Mouse (Mus musculus): ENCODE data around the gene Fer1l4. TPM values are rescaled to one million over a fixed set of nuclear protein-coding genes. Genes with fewer than 3 reads are reported as not detected.
A peak's percentile ranks its signal among the peaks of the same experiment; 100 is the strongest.

Fer1l4 gene
- total and polyA plus RNA-seq, 3 experiments, result not detected

- DNase-seq (ENCODE audit: extremely low read depth), result no peak
These were observed 78.5 kb downstream of the Fer1l4 start for GRCm38 (mm10) chr2:155974087-155974731.

DNA sequence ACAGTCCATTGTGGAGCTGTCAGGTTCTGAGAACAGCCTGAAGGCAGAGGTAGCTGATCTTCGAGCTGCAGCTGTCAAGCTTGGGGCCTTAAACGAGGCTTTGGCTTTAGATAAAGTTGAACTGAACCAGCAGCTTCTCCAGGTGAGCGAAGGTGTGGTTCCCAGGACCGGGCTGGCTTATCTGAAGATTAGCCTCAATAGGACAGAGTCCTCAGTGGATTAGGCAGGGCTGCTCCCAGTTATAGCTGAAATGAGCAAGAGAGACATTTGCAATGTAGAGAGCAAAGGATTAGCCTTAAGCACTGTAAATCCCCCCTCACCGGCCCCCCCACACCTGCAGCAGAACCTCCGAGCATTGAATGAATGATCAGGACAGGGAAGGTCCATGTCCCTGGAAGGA, 79.4 kb downstream of the Fer1l4 start:
- TF ChIP-seq ZKSCAN1 (IDR thresholded peaks at IDR 0.05; ENCODE audit: borderline replicate concordance, low read depth, low read length) (no peak), MYC (IDR thresholded peaks at IDR 0.05; ENCODE audit: low read depth, low read length) (no peak), EP300 (IDR thresholded peaks at IDR 0.05; ENCODE audit: low read length) (no peak), ZC3H11A (IDR thresholded peaks at IDR 0.05; ENCODE audit: low read depth, low read length) (no peak)
- no peak overlapping the region for H3K9ac ChIP-seq (ENCODE audit: insufficient read depth, low read depth)
- H3K27me3 ChIP-seq (replicated peaks), result no peaks in the 10 kb centered on the region
- peaks cover 0 to 38% of the 10 kb centered on the region in 2 experiments; a peak in 2 of 4 replicates for H3K4me1 ChIP-seq (ENCODE audit: control insufficient read depth in 1 of 2, insufficient read depth in 2 of 2)
- H3K9me3 ChIP-seq (replicated peaks; ENCODE audit: low read length), result no peaks in the 10 kb centered on the region
- in situ Hi-C loops (cut with MboI; ENCODE audit: low pct_ligation_motif_present, low pct_unique_long_range_greater_than_20kb, low sequenced_read_pairs), result no loop called here
- DNase-seq (ENCODE audit: extremely low read depth), result no peak
- no peak overlapping the region for H3K4me3 ChIP-seq (replicated peaks in 1 of 3; ENCODE audit: low read depth in 2 of 3, low read length in 2 of 3, poor library complexity in 1 of 3)
- H3K27ac ChIP-seq (ENCODE audit: insufficient read depth, low read depth), result no peak overlapping the region
- H3K36me3 ChIP-seq (replicated peaks in 1 of 2; ENCODE audit: control insufficient read depth in 1 of 2, insufficient read depth in 1 of 2, low read length in 1 of 2), result peaks cover 64 to 82% of the 10 kb centered on the region in 2 experiments
- dilution Hi-C loops (cut with MboI; ENCODE audit: extremely low pct_ligation_motif_present, extremely low pct_unique_long_range_greater_than_20kb, low sequenced_read_pairs), result no loop called here
- no peaks in the 10 kb centered on the region for H3K79me2 ChIP-seq (replicated peaks; ENCODE audit: control insufficient read depth, extremely low read depth, insufficient read depth, poor library complexity, severe bottlenecking)
- H3K4me2 ChIP-seq (ENCODE audit: insufficient read depth, low read depth, poor library complexity, severe bottlenecking), result no peak overlapping the region

More at GRCm38 (mm10) chr2:155974087-155974731, 78.5 kb downstream of the Fer1l4 start:
- Histone ChIP-seq H3K36me3 (replicated peaks in 1 of 2; ENCODE audit: control insufficient read depth in 1 of 2, insufficient read depth in 1 of 2, low read length in 1 of 2) (peaks cover 56 to 73% of the 10 kb centered on the region in 2 experiments), H3K4me1 (ENCODE audit: control insufficient read depth in 1 of 2, insufficient read depth in 2 of 2) (peaks cover 0 to 43% of the 10 kb centered on the region in 2 experiments; a peak in 2 of 4 replicates), H3K9ac (ENCODE audit: insufficient read depth, low read depth) (no peak overlapping the region), H3K9me3 (replicated peaks; ENCODE audit: low read length) (no peaks in the 10 kb centered on the region), H3K27me3 (replicated peaks) (no peaks in the 10 kb centered on the region), H3K4me3 (replicated peaks in 1 of 3; ENCODE audit: low read depth in 2 of 3, low read length in 2 of 3, poor library complexity in 1 of 3) (no peak overlapping the region), H3K79me2 (replicated peaks; ENCODE audit: control insufficient read depth, extremely low read depth, insufficient read depth, poor library complexity, severe bottlenecking) (no peaks in the 10 kb centered on the region), H3K27ac (ENCODE audit: insufficient read depth, low read depth) (no peak overlapping the region), H3K4me2 (ENCODE audit: insufficient read depth, low read depth, poor library complexity, severe bottlenecking) (no peak overlapping the region)
- TF ChIP-seq CTCF (conservative IDR thresholded peaks at IDR 0.05 in 1 of 2, IDR thresholded peaks at IDR 0.05 in 1 of 2; ENCODE audit: low read depth in 2 of 2, low read length in 2 of 2) (peak in 1 of 2 experiments; percentile 34; a peak in 1 of 4 replicates), E2F4 (IDR thresholded peaks at IDR 0.05; ENCODE audit: insufficient replicate concordance, low read depth, low read length) (no peak)
- in situ Hi-C loops (cut with MboI; ENCODE audit: low pct_ligation_motif_present, low pct_unique_long_range_greater_than_20kb, low sequenced_read_pairs) (no loop called here), dilution Hi-C loops (cut with MboI; ENCODE audit: extremely low pct_ligation_motif_present, extremely low pct_unique_long_range_greater_than_20kb, low sequenced_read_pairs) (no loop called here)

Other genes starting within 250 kb of the Fer1l4 start
- gene BC029722, start 233.5 kb downstream of the Fer1l4 start, total RNA-seq (2012; rRNA removed), result 12.4 and 12.7 TPM in 2 replicates
- gene BC029722, start 233.5 kb downstream of the Fer1l4 start, total RNA-seq (2014; rRNA removed), result 22.7 and 23.8 TPM in 2 replicates
- gene BC029722, start 233.5 kb downstream of the Fer1l4 start, polyA plus RNA-seq (2012; ENCODE audit: insufficient read length, low read depth), result 31.8 and 33.8 TPM in 2 replicates
- 289 and 331 TPM in 2 replicates for gene Eif6, start 226.0 kb downstream of the Fer1l4 start, total RNA-seq (2012; rRNA removed)
- 211 and 220 TPM in 2 replicates for gene Eif6, start 226.0 kb downstream of the Fer1l4 start, total RNA-seq (2014; rRNA removed)
- 453 and 463 TPM in 2 replicates for gene Eif6, start 226.0 kb downstream of the Fer1l4 start, polyA plus RNA-seq (2012; ENCODE audit: insufficient read length, low read depth)
- 0.04 and 0.08 TPM in 2 replicates for gene Fam83c, start 218.1 kb downstream of the Fer1l4 start, total RNA-seq (2012; rRNA removed)
- gene Fam83c, start 218.1 kb downstream of the Fer1l4 start, total RNA-seq (2014; rRNA removed), result not detected in 2 replicates
- gene Fam83c, start 218.1 kb downstream of the Fer1l4 start, polyA plus RNA-seq (2012; ENCODE audit: insufficient read length, low read depth), result 0.08 and 0.09 TPM in 2 replicates
- gene Uqcc1, start 122.6 kb downstream of the Fer1l4 start, total RNA-seq (2012; rRNA removed), result 49.8 and 60.4 TPM in 2 replicates
- gene Uqcc1, start 122.6 kb downstream of the Fer1l4 start, total RNA-seq (2014; rRNA removed), result 55.2 and 66.8 TPM in 2 replicates
- 35.3 and 43.3 TPM in 2 replicates for gene Uqcc1, start 122.6 kb downstream of the Fer1l4 start, polyA plus RNA-seq (2012; ENCODE audit: insufficient read length, low read depth)
- gene Gm15557, start 112.2 kb downstream of the Fer1l4 start, total RNA-seq (2012; rRNA removed), result not detected in 2 replicates
- gene Gm15557, start 112.2 kb downstream of the Fer1l4 start, total RNA-seq (2014; rRNA removed), result not detected in 2 replicates
- gene Gm15557, start 112.2 kb downstream of the Fer1l4 start, polyA plus RNA-seq (2012; ENCODE audit: insufficient read length, low read depth), result not detected in 2 replicates
- gene Gdf5, start 107.6 kb downstream of the Fer1l4 start, total RNA-seq (2012; rRNA removed), result not detected in 2 replicates
- gene Gdf5, start 107.6 kb downstream of the Fer1l4 start, total RNA-seq (2014; rRNA removed), result not detected in 2 replicates
- gene Gdf5, start 107.6 kb downstream of the Fer1l4 start, polyA plus RNA-seq (2012; ENCODE audit: insufficient read length, low read depth), result not detected in 2 replicates
- 29.1 and 31.4 TPM in 2 replicates for gene Cep250, start 96.5 kb downstream of the Fer1l4 start, total RNA-seq (2012; rRNA removed)
- 13.5 and 17.7 TPM in 2 replicates for gene Cep250, start 96.5 kb downstream of the Fer1l4 start, total RNA-seq (2014; rRNA removed)
- 25.8 and 26.3 TPM in 2 replicates for gene Cep250, start 96.5 kb downstream of the Fer1l4 start, polyA plus RNA-seq (2012; ENCODE audit: insufficient read length, low read depth)
- 1.1 and 1.4 TPM in 2 replicates for gene 6430550D23Rik, start 45.0 kb downstream of the Fer1l4 start, total RNA-seq (2012; rRNA removed)
- 0.78 and 1.1 TPM in 2 replicates for gene 6430550D23Rik, start 45.0 kb downstream of the Fer1l4 start, total RNA-seq (2014; rRNA removed)
- gene 6430550D23Rik, start 45.0 kb downstream of the Fer1l4 start, polyA plus RNA-seq (2012; ENCODE audit: insufficient read length, low read depth), result 0.81 and 1.7 TPM in 2 replicates
- 132 and 136 TPM in 2 replicates for gene Ergic3, start 44.9 kb downstream of the Fer1l4 start, total RNA-seq (2012; rRNA removed)
- 51.6 and 53.0 TPM in 2 replicates for gene Ergic3, start 44.9 kb downstream of the Fer1l4 start, total RNA-seq (2014; rRNA removed)
- 146 and 163 TPM in 2 replicates for gene Ergic3, start 44.9 kb downstream of the Fer1l4 start, polyA plus RNA-seq (2012; ENCODE audit: insufficient read length, low read depth)
- 3.1 and 3.6 TPM in 2 replicates for gene Spag4, start 12.2 kb upstream of the Fer1l4 start, total RNA-seq (2012; rRNA removed)
- gene Spag4, start 12.2 kb upstream of the Fer1l4 start, total RNA-seq (2014; rRNA removed), result 2.2 and 3.0 TPM in 2 replicates
- gene Spag4, start 12.2 kb upstream of the Fer1l4 start, polyA plus RNA-seq (2012; ENCODE audit: insufficient read length, low read depth), result 2.6 and 2.9 TPM in 2 replicates
- gene Cpne1, start 59.0 kb upstream of the Fer1l4 start, total RNA-seq (2012; rRNA removed), result 36.8 and 39.8 TPM in 2 replicates
- 34.0 and 36.6 TPM in 2 replicates for gene Cpne1, start 59.0 kb upstream of the Fer1l4 start, total RNA-seq (2014; rRNA removed)
- gene Cpne1, start 59.0 kb upstream of the Fer1l4 start, polyA plus RNA-seq (2012; ENCODE audit: insufficient read length, low read depth), result 24.6 and 33.0 TPM in 2 replicates
- 9.6 and 13.2 TPM in 2 replicates for gene Rbm12, start 59.0 kb upstream of the Fer1l4 start, total RNA-seq (2012; rRNA removed)
- gene Rbm12, start 59.0 kb upstream of the Fer1l4 start, total RNA-seq (2014; rRNA removed), result 20.7 and 25.2 TPM in 2 replicates
- 33.4 and 36.5 TPM in 2 replicates for gene Rbm12, start 59.0 kb upstream of the Fer1l4 start, polyA plus RNA-seq (2012; ENCODE audit: insufficient read length, low read depth)
- gene Gm28036, start 74.1 kb upstream of the Fer1l4 start, total RNA-seq (2012; rRNA removed), result 14.7 and 18.8 TPM in 2 replicates
- 10.5 and 17.0 TPM in 2 replicates for gene Gm28036, start 74.1 kb upstream of the Fer1l4 start, total RNA-seq (2014; rRNA removed)
- 15.3 and 18.4 TPM in 2 replicates for gene Gm28036, start 74.1 kb upstream of the Fer1l4 start, polyA plus RNA-seq (2012; ENCODE audit: insufficient read length, low read depth)
- gene Romo1, start 91.1 kb upstream of the Fer1l4 start, total RNA-seq (2012; rRNA removed), result 292 and 319 TPM in 2 replicates
- 110 and 130 TPM in 2 replicates for gene Romo1, start 91.1 kb upstream of the Fer1l4 start, total RNA-seq (2014; rRNA removed)
- gene Romo1, start 91.1 kb upstream of the Fer1l4 start, polyA plus RNA-seq (2012; ENCODE audit: insufficient read length, low read depth), result 255 and 303 TPM in 2 replicates
- gene Nfs1, start 91.2 kb upstream of the Fer1l4 start, total RNA-seq (2012; rRNA removed), result 58.6 and 60.6 TPM in 2 replicates
- gene Nfs1, start 91.2 kb upstream of the Fer1l4 start, total RNA-seq (2014; rRNA removed), result 68.8 and 72.1 TPM in 2 replicates
- gene Nfs1, start 91.2 kb upstream of the Fer1l4 start, polyA plus RNA-seq (2012; ENCODE audit: insufficient read length, low read depth), result 49.2 and 51.3 TPM in 2 replicates
- 212 and 232 TPM in 2 replicates for gene Rbm39, start 127.3 kb upstream of the Fer1l4 start, total RNA-seq (2012; rRNA removed)
- 417 and 491 TPM in 2 replicates for gene Rbm39, start 127.3 kb upstream of the Fer1l4 start, total RNA-seq (2014; rRNA removed)
- gene Rbm39, start 127.3 kb upstream of the Fer1l4 start, polyA plus RNA-seq (2012; ENCODE audit: insufficient read length, low read depth), result 376 and 400 TPM in 2 replicates
- gene Phf20, start 143.5 kb upstream of the Fer1l4 start, total RNA-seq (2012; rRNA removed), result 15.2 and 17.6 TPM in 2 replicates
- gene Phf20, start 143.5 kb upstream of the Fer1l4 start, total RNA-seq (2014; rRNA removed), result 11.7 and 14.4 TPM in 2 replicates
- 13.3 and 18.4 TPM in 2 replicates for gene Phf20, start 143.5 kb upstream of the Fer1l4 start, polyA plus RNA-seq (2012; ENCODE audit: insufficient read length, low read depth)